Mouse (Mus musculus): ENCODE data around the gene Cacnb3. TPM values are rescaled to one million over a fixed set of nuclear protein-coding genes. Genes with fewer than 3 reads are reported as not detected.

Gene Cacnb3
- polyA plus RNA-seq, 1 experiment from 2014 or later = 0.79 TPM

DNA sequence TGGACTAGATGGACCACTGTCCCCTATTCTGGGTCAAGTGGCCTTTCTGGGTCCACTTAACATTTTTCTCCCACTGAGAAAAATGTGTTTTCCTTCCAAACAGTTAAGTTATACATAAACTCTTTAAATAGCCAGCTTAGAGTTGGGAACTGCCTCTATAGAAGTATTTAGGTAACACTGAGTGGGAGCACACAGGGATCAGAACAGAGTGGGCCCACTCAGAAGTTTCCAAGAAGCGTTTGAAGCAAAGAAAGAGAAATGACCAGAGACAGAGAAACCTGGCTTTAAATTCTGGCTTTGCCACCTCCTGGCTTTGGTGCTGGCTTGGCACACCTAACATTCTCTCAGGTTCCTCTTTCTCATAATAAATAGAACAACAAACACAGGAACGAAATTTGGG is 59.0 kb downstream of the Cacnb3 start:
- H3K36me3 ChIP-seq (ENCODE audit: inconsistent target) = no peaks in the 10 kb centered on the region
- H3K27ac ChIP-seq = no peak overlapping the region
- no peak overlapping the region for H3K4me3 ChIP-seq (ENCODE audit: inconsistent target)
- 50% methylated on average over 2 of the region's 2 CpGs for WGBS (ENCODE audit: missing documents)
- H3K79me2 ChIP-seq (ENCODE audit: inconsistent target) = no peaks in the 10 kb centered on the region

DNA sequence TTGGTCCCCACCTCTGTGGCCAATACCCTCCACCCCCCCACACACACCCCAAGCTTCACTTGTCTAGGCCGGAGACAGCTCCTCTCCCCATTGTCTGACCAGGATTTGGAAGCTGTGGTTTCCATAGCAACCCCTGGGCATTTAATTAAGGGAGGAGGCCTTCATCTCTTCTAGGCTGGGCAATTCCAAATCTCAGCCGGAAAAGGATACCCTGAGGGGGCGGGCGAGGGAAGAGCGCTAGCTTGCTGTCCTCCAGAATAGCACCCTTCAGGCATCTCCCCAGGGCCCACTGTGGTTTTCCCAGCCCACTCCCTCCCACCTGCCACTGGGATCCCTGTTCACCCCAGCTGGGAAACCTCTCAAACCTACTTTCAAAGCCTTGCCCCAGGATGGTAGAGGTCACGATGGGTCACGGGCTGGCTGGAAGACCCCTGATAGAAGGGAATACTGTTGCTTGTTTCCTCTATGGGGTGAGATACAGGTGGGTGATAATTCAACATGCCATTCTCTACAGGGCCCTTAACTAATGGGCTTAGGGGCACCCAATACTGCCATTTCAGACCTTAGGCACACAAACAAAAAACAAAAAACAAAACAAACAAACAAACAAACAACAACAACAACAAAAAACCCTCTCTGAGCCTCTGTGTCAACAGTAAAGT is 61.0 kb downstream of the Cacnb3 start:
- Histone ChIP-seq H3K4me3 (ENCODE audit: inconsistent target) (no peak overlapping the region), H3K79me2 (ENCODE audit: inconsistent target) (no peaks in the 10 kb centered on the region), H3K27ac (no peak overlapping the region), H3K36me3 (ENCODE audit: inconsistent target) (no peaks in the 10 kb centered on the region)
- WGBS (ENCODE audit: missing documents) = 94% methylated on average over 6 of the region's 7 CpGs

DNA sequence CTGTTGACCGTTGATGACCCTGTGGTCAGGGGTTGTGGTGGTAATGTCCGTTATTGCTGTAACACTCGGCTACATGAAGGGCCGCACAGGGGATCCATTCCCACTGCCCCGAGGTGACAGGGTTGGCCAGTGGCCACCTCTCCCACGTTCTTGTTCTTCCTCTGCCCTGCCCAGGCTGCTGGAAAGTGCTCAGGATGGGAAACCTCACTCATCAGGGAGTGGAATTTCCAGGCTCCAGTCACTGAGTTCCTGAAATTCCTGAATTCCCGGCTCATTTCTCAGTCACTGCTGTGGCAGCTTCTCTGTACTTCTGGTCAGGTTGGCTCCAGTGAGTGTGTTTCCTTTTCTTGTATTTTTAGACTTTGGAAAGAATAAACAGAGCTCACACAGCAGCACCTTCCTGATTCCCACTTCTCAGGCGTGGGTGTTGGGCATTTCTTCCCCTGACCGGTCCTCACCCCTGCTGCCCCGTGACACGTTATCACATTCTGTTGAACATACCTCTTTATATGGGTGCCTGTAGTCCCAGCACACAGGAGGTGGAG is 61.6 kb downstream of the Cacnb3 start:
- Histone ChIP-seq H3K79me2 (ENCODE audit: inconsistent target) (no peaks in the 10 kb centered on the region), H3K27ac (no peak overlapping the region), H3K36me3 (ENCODE audit: inconsistent target) (no peaks in the 10 kb centered on the region), H3K4me3 (ENCODE audit: inconsistent target) (no peak overlapping the region)
- WGBS (ENCODE audit: missing documents) = 53% methylated on average over 11 of the region's 11 CpGs

Other genes starting within 250 kb of the Cacnb3 start
- gene Olfr283, start 249.9 kb upstream of the Cacnb3 start, polyA plus RNA-seq (2018) = not detected in 3 replicates
- not detected in 3 replicates for gene Olfr282, start 199.6 kb upstream of the Cacnb3 start, polyA plus RNA-seq (2018)
- gene Olfr281, start 178.3 kb upstream of the Cacnb3 start, polyA plus RNA-seq (2018) = not detected in 3 replicates
- gene OR5BS1P, start 160.9 kb upstream of the Cacnb3 start, polyA plus RNA-seq (2018) = not detected in 3 replicates
- not detected in 3 replicates for gene Lalba, start 148.1 kb upstream of the Cacnb3 start, polyA plus RNA-seq (2018)
- not detected in 3 replicates for gene Olfr279, start 138.4 kb upstream of the Cacnb3 start, polyA plus RNA-seq (2018)
- 17.8 to 41.1 TPM (median 31.9 TPM) in 3 replicates for gene Kansl2, start 96.6 kb upstream of the Cacnb3 start, polyA plus RNA-seq (2018)
- 15.6 to 24.0 TPM (median 18.9 TPM) in 3 replicates for gene Ccnt1, start 59.9 kb upstream of the Cacnb3 start, polyA plus RNA-seq (2018)
- gene 4930415O20Rik, start 59.8 kb upstream of the Cacnb3 start, polyA plus RNA-seq (2018) = not detected in 3 replicates
- gene Adcy6, start 20.8 kb upstream of the Cacnb3 start, polyA plus RNA-seq (2018) = 0.09 to 0.34 TPM (median 0.25 TPM) in 3 replicates
- gene Ddx23, start 32.1 kb downstream of the Cacnb3 start, polyA plus RNA-seq (2018) = 53.5 to 111 TPM (median 57.4 TPM) in 3 replicates
- gene Rnd1, start 46.6 kb downstream of the Cacnb3 start, polyA plus RNA-seq (2018) = 0.27 to 0.47 TPM (median 0.40 TPM) in 3 replicates
- gene Ccdc65, start 77.4 kb downstream of the Cacnb3 start, polyA plus RNA-seq (2018) = 0.09 TPM in 1 of 3 replicates, not detected in the others
- gene Fkbp11, start 97.4 kb downstream of the Cacnb3 start, polyA plus RNA-seq (2018) = 0.42 to 1.0 TPM (median 0.77 TPM) in 3 replicates
- gene Arf3, start 132.4 kb downstream of the Cacnb3 start, polyA plus RNA-seq (2018) = 95.4 to 100 TPM (median 98.2 TPM) in 3 replicates
- not detected in 3 replicates for gene Wnt10b, start 147.3 kb downstream of the Cacnb3 start, polyA plus RNA-seq (2018)
- gene Wnt1, start 159.0 kb downstream of the Cacnb3 start, polyA plus RNA-seq (2018) = not detected in 3 replicates
- 0.06 TPM in 1 of 3 replicates, not detected in the others for gene Ddn, start 178.7 kb downstream of the Cacnb3 start, polyA plus RNA-seq (2018)
- 34.9 to 43.9 TPM (median 40.2 TPM) in 3 replicates for gene Prkag1, start 200.7 kb downstream of the Cacnb3 start, polyA plus RNA-seq (2018)
- 17.3 to 22.5 TPM (median 19.8 TPM) in 3 replicates for gene Kmt2d, start 240.4 kb downstream of the Cacnb3 start, polyA plus RNA-seq (2018)